Mouse (Mus musculus) small intestine, adult 2 months (tissue): ENCODE results near the gene Ugt1a9.

Experiments used
- CTCF ChIP-seq: fragments of 200-500 bp; IDR thresholded peaks from 2 replicates; pipeline ENCODE4 v1.5.1; 2012; ENCODE audit warnings: low read depth, mild to moderate bottlenecking, control low read depth, inconsistent platforms, low read length, moderate library complexity, mixed read lengths; ENCODE audit not compliant: insufficient replicate concordance, insufficient read length; ENCODE audit errors: extremely low read depth
- POLR2A ChIP-seq: fragments of 200-500 bp; IDR thresholded peaks from 2 replicates; pipeline ENCODE4 v1.6.1; 2012; ENCODE audit warnings: low read depth, mild to moderate bottlenecking, control low read depth, inconsistent platforms, low read length, moderate library complexity

- TF ChIP-seq POLR2A (no peak), CTCF (no peak)
Measured at GRCm38 (mm10) chr1:88226670-88227379, 156.2 kb downstream of the Ugt1a9 start, which contains the start of gene Mroh2a.
